Mouse (Mus musculus) C2C12 (cell line): ENCODE data around the gene Sec14l2.

Experiments
- CEBPB ChIP-seq: IDR thresholded peaks from one replicate; pipeline ENCODE4 v1.6.1; 2011; ENCODE audit warnings: low read depth, mild to moderate bottlenecking, control low read depth, moderate library complexity
- CTCF ChIP-seq: IDR thresholded peaks from one replicate; pipeline ENCODE4 v1.5.1; 2011; ENCODE audit not compliant: control insufficient read depth, insufficient read depth, insufficient read length
- FOSL1 ChIP-seq: IDR thresholded peaks from one replicate; pipeline ENCODE4 v1.8.0; 2011; ENCODE audit warnings: mild to moderate bottlenecking, low read length; ENCODE audit not compliant: poor library complexity, insufficient read depth, severe bottlenecking
- MYOD1 ChIP-seq: IDR thresholded peaks from one replicate; pipeline ENCODE4 v1.6.1; 2011; ENCODE audit warnings: low read depth; ENCODE audit not compliant: control insufficient read depth, insufficient read length
- USF1 ChIP-seq: IDR thresholded peaks from one replicate; pipeline ENCODE4 v1.6.1; 2011; ENCODE audit warnings: low read depth, mild to moderate bottlenecking, control low read depth, moderate library complexity

DNA sequence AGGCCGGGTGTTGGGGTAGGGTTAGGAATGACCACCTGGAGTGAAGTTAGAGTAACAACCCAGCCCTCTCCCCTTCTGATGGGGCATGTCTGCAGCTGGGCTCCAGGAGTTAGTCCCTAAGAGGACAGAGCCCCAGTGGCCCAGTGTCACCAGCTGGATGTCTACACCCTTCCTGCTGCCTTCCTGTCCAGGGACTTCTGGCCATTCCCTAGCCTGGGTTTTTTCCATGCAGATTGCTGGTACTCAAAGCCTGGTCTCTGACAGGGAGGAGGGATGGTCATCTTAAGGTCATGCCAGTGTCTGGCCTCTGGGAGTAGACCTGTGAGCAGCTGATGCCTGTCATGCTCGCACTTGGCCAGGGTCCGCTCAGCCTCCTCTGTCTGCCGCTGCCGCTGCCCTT lies 24.9 kb upstream of the Sec14l2 start:
- TF ChIP-seq CEBPB = no peak
- TF ChIP-seq CTCF = no peak
- TF ChIP-seq USF1 = no peak
- no peak for TF ChIP-seq MYOD1
- TF ChIP-seq FOSL1 = no peak
